18 mouse cellular contexts compared by ENCODE assay signal in the genomic region with DNA sequence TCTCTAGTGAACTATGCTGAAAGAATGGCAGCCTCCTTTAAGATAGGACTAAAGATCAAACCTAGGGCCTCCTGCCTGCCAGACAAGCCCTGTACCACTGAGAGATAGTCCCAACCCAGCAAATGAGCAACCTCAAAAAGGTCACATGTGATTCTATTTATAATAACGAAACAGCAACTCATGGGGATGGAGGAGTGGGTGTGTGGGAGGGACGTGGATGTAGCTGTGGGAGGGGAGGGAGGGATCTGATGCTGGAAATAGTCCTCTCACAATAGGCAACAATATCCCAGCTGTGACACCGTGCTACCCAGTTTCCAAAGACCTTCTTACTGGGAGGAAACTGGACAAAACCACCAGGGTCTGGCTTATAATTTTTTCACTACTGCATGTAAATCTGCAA.
DNase-seq lines count a peak whose midpoint lies in the region; ATAC-seq and TF ChIP-seq lines count a peak whose summit lies in the region.
"Had no signal": no experiment of that assay in that cellular context is flagged by ENCODE, and none has a peak within 500 bp of the region (broad histone marks: within the 10 kb centered on the region; RNA-seq: fewer than 3 reads in every experiment).

No protein-coding gene starts in this region.

- no peaks in the 10 kb centered on the region for H3K36me3 ChIP-seq in heart, embryonic 14.5 days (ENCODE audit: control insufficient read depth, insufficient read depth, low read length)
- no peaks in the 10 kb centered on the region for H3K36me3 ChIP-seq in stomach, embryonic 14.5 days (ENCODE audit: control insufficient read depth, insufficient read depth, low read length)
- H3K36me3 ChIP-seq in stomach, postnatal 0 days (ENCODE audit: control insufficient read depth, insufficient read depth, low read length): no peaks in the 10 kb centered on the region
- no peaks in the 10 kb centered on the region for H3K36me3 ChIP-seq in hindbrain, embryonic 13.5 days
- H3K36me3 ChIP-seq: forebrain, embryonic 15.5 days; liver, embryonic 15.5 days; midbrain, embryonic 13.5 days had no signal

- no peaks in the 10 kb centered on the region for H3K9me3 ChIP-seq in heart, embryonic 14.5 days (ENCODE audit: control insufficient read depth, low read length)
- H3K9me3 ChIP-seq in stomach, embryonic 14.5 days (ENCODE audit: control insufficient read depth, low read depth, low read length): no peaks in the 10 kb centered on the region
- no peaks in the 10 kb centered on the region for H3K9me3 ChIP-seq in stomach, postnatal 0 days (ENCODE audit: control insufficient read depth, low read length)
- H3K9me3 ChIP-seq in hindbrain, embryonic 13.5 days: no peaks in the 10 kb centered on the region
- H3K9me3 ChIP-seq: forebrain, embryonic 15.5 days; liver, embryonic 15.5 days; midbrain, embryonic 13.5 days had no signal

- intact Hi-C loops in heart, postnatal 10 days (cut with DNase I): no loop called here

- 16% methylated on average over 3 of the region's 3 CpGs for WGBS in heart, embryonic 14.5 days
- WGBS in stomach, embryonic 14.5 days: 39% methylated on average over 3 of the region's 3 CpGs
- WGBS in stomach, postnatal 0 days: 48% methylated on average over 3 of the region's 3 CpGs
- 43% methylated on average over 3 of the region's 3 CpGs for WGBS in hindbrain, embryonic 13.5 days

- TF ChIP-seq CTCF in stomach, postnatal 0 days (IDR thresholded peaks at IDR 0.05; ENCODE audit: low read depth): no peak

- TF ChIP-seq EP300 in stomach, postnatal 0 days (optimal IDR thresholded peaks at IDR 0.05): no peak

- peaks cover 26 to 51% of the 10 kb centered on the region in 2 experiments for H3K4me1 ChIP-seq in heart, embryonic 14.5 days (ENCODE audit: control insufficient read depth in 2 of 2, insufficient read depth in 2 of 2, low read length in 2 of 2)
- H3K4me1 ChIP-seq in stomach, embryonic 14.5 days (ENCODE audit: control insufficient read depth, insufficient read depth, low read length): peaks cover 19% of the 10 kb centered on the region
- H3K4me1 ChIP-seq in stomach, postnatal 0 days (replicated peaks; ENCODE audit: control insufficient read depth, insufficient read depth): peaks cover 7% of the 10 kb centered on the region; the same call in 1 of the 2 replicates
- peaks cover 14% of the 10 kb centered on the region for H3K4me1 ChIP-seq in hindbrain, embryonic 13.5 days (replicated peaks)
- H3K4me1 ChIP-seq: liver, embryonic 15.5 days had no signal

- no peaks in the 10 kb centered on the region for H3K27me3 ChIP-seq in heart, embryonic 14.5 days (ENCODE audit: control insufficient read depth, insufficient read depth, low read length)
- no peaks in the 10 kb centered on the region for H3K27me3 ChIP-seq in stomach, embryonic 14.5 days (ENCODE audit: control insufficient read depth, insufficient read depth, low read length)
- no peaks in the 10 kb centered on the region for H3K27me3 ChIP-seq in stomach, postnatal 0 days (ENCODE audit: control insufficient read depth, insufficient read depth, low read length)
- peaks cover 6% of the 10 kb centered on the region; the same call in 1 of the 2 replicates for H3K27me3 ChIP-seq in hindbrain, embryonic 13.5 days
- H3K27me3 ChIP-seq: forebrain, embryonic 15.5 days had no signal

- peak; percentile 14 for DNase-seq in embryo, embryonic 9.5 days (ENCODE audit: extremely low spot score)
- no peak for DNase-seq in embryo, embryonic 10 days (ENCODE audit: low spot score)
- DNase-seq in heart, postnatal 10 days: no peak
- no peak for DNase-seq in stomach, postnatal 0 days (ENCODE audit: low spot score)
- no peak for DNase-seq in spleen, adult 12 weeks (ENCODE audit: low spot score)
- DNase-seq: cerebellum, postnatal 10 days; kidney, adult 11 months; kidney, postnatal 25 days; right cerebral cortex, adult 18-20 months; spleen, adult 18-20 months; thymus, postnatal 25 days had no signal

- peak overlapping the region; percentile 55 for H3K4me2 ChIP-seq in heart, embryonic 14.5 days (ENCODE audit: low read length)
- no peak overlapping the region for H3K4me2 ChIP-seq in stomach, embryonic 14.5 days (replicated peaks; ENCODE audit: low read depth, low read length)
- H3K4me2 ChIP-seq in stomach, postnatal 0 days (replicated peaks; ENCODE audit: low read depth): no peak overlapping the region
- no peak overlapping the region for H3K4me2 ChIP-seq in hindbrain, embryonic 13.5 days
- H3K4me2 ChIP-seq: liver, embryonic 15.5 days had no signal

- H3K4me3 ChIP-seq in heart, embryonic 14.5 days (ENCODE audit: control insufficient read depth in 1 of 2, insufficient read depth in 1 of 2, low read depth in 1 of 2, low read length in 2 of 2): no peak overlapping the region
- H3K4me3 ChIP-seq in stomach, embryonic 14.5 days (ENCODE audit: low read depth, low read length): no peak overlapping the region
- no peak overlapping the region for H3K4me3 ChIP-seq in stomach, postnatal 0 days (ENCODE audit: low read depth, low read length)
- no peak overlapping the region for H3K4me3 ChIP-seq in hindbrain, embryonic 13.5 days
- H3K4me3 ChIP-seq: forebrain, embryonic 15.5 days; liver, embryonic 15.5 days had no signal

- H3K27ac ChIP-seq in heart, embryonic 14.5 days (replicated peaks in 1 of 2; ENCODE audit: control insufficient read depth in 1 of 2, insufficient read depth in 1 of 2, low read depth in 2 of 2, low read length in 2 of 2): peak overlapping the region; percentile 77 to 93
- H3K27ac ChIP-seq in stomach, embryonic 14.5 days (ENCODE audit: low read length): peak overlapping the region; percentile 78
- H3K27ac ChIP-seq in stomach, postnatal 0 days (replicated peaks): no peak overlapping the region
- no peak overlapping the region for H3K27ac ChIP-seq in hindbrain, embryonic 13.5 days
- H3K27ac ChIP-seq: forebrain, embryonic 15.5 days; hindbrain, postnatal 0 days; liver, embryonic 15.5 days; midbrain, embryonic 13.5 days had no signal

- ATAC-seq in heart, embryonic 14.5 days (ENCODE audit: insufficient number of reproducible peaks, insufficient read depth, low FRiP score, low read depth): peak; percentile 54
- no peak for ATAC-seq in stomach, embryonic 14.5 days (ENCODE audit: insufficient number of reproducible peaks, insufficient read depth, low FRiP score, low read depth)
- ATAC-seq in stomach, postnatal 0 days (ENCODE audit: low FRiP score, low TSS enrichment): no peak
- ATAC-seq in hindbrain, embryonic 13.5 days (ENCODE audit: low FRiP score): no peak
- ATAC-seq: forebrain, embryonic 15.5 days; hindbrain, postnatal 0 days; midbrain, embryonic 13.5 days had no signal

- H3K9ac ChIP-seq in heart, embryonic 14.5 days (ENCODE audit: low read length): no peak overlapping the region; the same call in 1 of the 2 replicates
- H3K9ac ChIP-seq in stomach, embryonic 14.5 days (replicated peaks; ENCODE audit: low read depth, low read length): no peak overlapping the region
- no peak overlapping the region for H3K9ac ChIP-seq in stomach, postnatal 0 days (ENCODE audit: low read length)
- no peak overlapping the region for H3K9ac ChIP-seq in hindbrain, embryonic 13.5 days
- H3K9ac ChIP-seq: forebrain, embryonic 15.5 days; liver, embryonic 15.5 days; midbrain, embryonic 13.5 days had no signal

Comparison
In these comparisons a context has a peak if more than half of its experiments do, and no peak if none do; other contexts are left out.
1. H3K27ac ChIP-seq: peak in heart, embryonic 14.5 days (2 of 2) and stomach, embryonic 14.5 days (single experiment); none in stomach, postnatal 0 days (single experiment) and hindbrain, embryonic 13.5 days (single experiment).